Mouse (Mus musculus) heart, embryonic 16.5 days (tissue): ENCODE measurements at regions not wholly inside any gene's neighbourhood (a gene's known extent, or its start where the extent isn't known, plus 50 kb on each side); places are given as distances from the start of the nearest gene placed in this dataset.

Experiments
- ATAC-seq: fragments of 200-750 bp; cut with Nextera tagmentation; replicated peaks from 2 replicates; pipeline ENCODE4 v1.8.0; 2017; ENCODE audit warnings: moderate number of reproducible peaks; ENCODE audit not compliant: insufficient read depth, low FRiP score; ENCODE audit errors: extremely low read depth
- H3K27ac ChIP-seq: fragments of 300-500 bp; sonication (generic); 2 replicates; pipeline ENCODE4 v1.5.1; 2014; ENCODE audit warnings: mild to moderate bottlenecking, low read length, control low read depth, moderate library complexity
- H3K27me3 ChIP-seq: fragments of 300-500 bp; sonication (generic); 2 replicates; pipeline ENCODE4 v1.6.1; 2014; ENCODE audit warnings: low read length, mixed read lengths; ENCODE audit not compliant: control insufficient read depth, insufficient read depth
- H3K36me3 ChIP-seq: fragments of 300-500 bp; sonication (generic); 2 replicates; pipeline ENCODE4 v1.6.1; 2014; ENCODE audit not compliant: control insufficient read depth, insufficient read depth
- H3K4me1 ChIP-seq: fragments of 300-500 bp; sonication (generic); 2 replicates; pipeline ENCODE4 v1.6.1; 2014; ENCODE audit warnings: low read length, mixed read lengths; ENCODE audit not compliant: control insufficient read depth, insufficient read depth
- H3K4me2 ChIP-seq: fragments of 300-500 bp; sonication (generic); 2 replicates; pipeline ENCODE4 v1.6.1; 2014; ENCODE audit warnings: low read depth, mild to moderate bottlenecking, control low read depth, low read length
- H3K4me3 ChIP-seq: fragments of 300-500 bp; sonication (generic); 2 replicates; pipeline ENCODE4 v1.5.1; 2014; ENCODE audit warnings: mild to moderate bottlenecking, control low read depth, low read length
- H3K9ac ChIP-seq: fragments of 300-500 bp; sonication (generic); 2 replicates; pipeline ENCODE4 v1.6.1; 2014; ENCODE audit warnings: low read length, control low read depth
- H3K9me3 ChIP-seq: fragments of 300-500 bp; sonication (generic); replicated peaks from 2 replicates; pipeline ENCODE4 v1.6.1; 2016; ENCODE audit warnings: low read length; ENCODE audit not compliant: control insufficient read depth
- WGBS: fragments of 180-500 bp; shearing (Covaris S2); extraction: QIAGEN DNeasy Blood & Tissue Kit; methylation state at CpG from one replicate; pipeline ENCODE4 v1.1.7; 2014; 5-methylcytosine and 5-hydroxymethylcytosine counted together

- H3K36me3 ChIP-seq: no peaks in the 10 kb centered on the region
- no peak overlapping the region for H3K9ac ChIP-seq
- no peaks in the 10 kb centered on the region for H3K27me3 ChIP-seq
- no peaks in the 10 kb centered on the region for H3K4me1 ChIP-seq
- no peak overlapping the region for H3K4me2 ChIP-seq
- H3K4me3 ChIP-seq: no peak overlapping the region
- WGBS: 84% methylated on average over 5 of the region's 5 CpGs
- no peak overlapping the region for H3K27ac ChIP-seq
- ATAC-seq: no peak
- H3K9me3 ChIP-seq: no peaks in the 10 kb centered on the region
These were observed 183.4 kb upstream of the Rag2 start for GRCm38 (mm10) chr2:101441081-101441630.

- no peak for ATAC-seq
These were observed 168.9 kb upstream of the Rag2 start for GRCm38 (mm10) chr2:101455591-101455990.

GRCm38 (mm10) chr2:101458959-101459358 is 165.6 kb upstream of the Rag2 start:
- no peaks in the 10 kb centered on the region for H3K36me3 ChIP-seq
- no peak overlapping the region for H3K27ac ChIP-seq
- H3K9ac ChIP-seq: no peak overlapping the region
- H3K4me2 ChIP-seq: no peak overlapping the region
- no peaks in the 10 kb centered on the region for H3K27me3 ChIP-seq
- WGBS: 94% methylated on average over 1 of the region's 1 CpGs
- no peaks in the 10 kb centered on the region for H3K4me1 ChIP-seq
- H3K4me3 ChIP-seq: no peak overlapping the region
- ATAC-seq: no peak
- H3K9me3 ChIP-seq: no peaks in the 10 kb centered on the region

More at GRCm38 (mm10) chr2:101455591-101455990, 168.9 kb upstream of the Rag2 start:
- Histone ChIP-seq H3K9me3 (no peaks in the 10 kb centered on the region), H3K27me3 (no peaks in the 10 kb centered on the region), H3K4me2 (no peak overlapping the region), H3K9ac (no peak overlapping the region), H3K4me1 (no peaks in the 10 kb centered on the region), H3K4me3 (no peak overlapping the region), H3K36me3 (no peaks in the 10 kb centered on the region), H3K27ac (no peak overlapping the region)
- 63% methylated on average over 5 of the region's 5 CpGs for WGBS

GRCm38 (mm10) chr2:101462450-101462849 is 162.1 kb upstream of the Rag2 start:
- Histone ChIP-seq H3K27ac (no peak overlapping the region), H3K4me1 (no peaks in the 10 kb centered on the region), H3K9me3 (no peaks in the 10 kb centered on the region), H3K27me3 (no peaks in the 10 kb centered on the region), H3K4me2 (no peak overlapping the region), H3K9ac (no peak overlapping the region), H3K4me3 (no peak overlapping the region), H3K36me3 (no peaks in the 10 kb centered on the region)
- no peak for ATAC-seq
- 87% methylated on average over 1 of the region's 1 CpGs for WGBS

GRCm38 (mm10) chr2:101464291-101465140 is 160.0 kb upstream of the Rag2 start:
- Histone ChIP-seq H3K9ac (no peak overlapping the region), H3K4me2 (no peak overlapping the region), H3K4me1 (no peaks in the 10 kb centered on the region), H3K4me3 (no peak overlapping the region), H3K36me3 (no peaks in the 10 kb centered on the region), H3K27ac (no peak overlapping the region), H3K27me3 (no peaks in the 10 kb centered on the region), H3K9me3 (no peaks in the 10 kb centered on the region)
- no peak for ATAC-seq
- 61% methylated on average over 9 of the region's 9 CpGs for WGBS

- H3K27ac ChIP-seq: no peak overlapping the region
- no peak overlapping the region for H3K4me2 ChIP-seq
- H3K9ac ChIP-seq: no peak overlapping the region
- H3K4me3 ChIP-seq: no peak overlapping the region
- no peaks in the 10 kb centered on the region for H3K27me3 ChIP-seq
- WGBS: 71% methylated on average over 6 of the region's 6 CpGs
- no peak for ATAC-seq
- H3K9me3 ChIP-seq: no peaks in the 10 kb centered on the region
- no peaks in the 10 kb centered on the region for H3K4me1 ChIP-seq
- H3K36me3 ChIP-seq: no peaks in the 10 kb centered on the region
These were observed 153.9 kb upstream of the Rag2 start for GRCm38 (mm10) chr2:101470569-101471100.

GRCm38 (mm10) chr2:101472449-101473115 is 151.9 kb upstream of the Rag2 start:
- ATAC-seq: no peak
- H3K27ac ChIP-seq: no peak overlapping the region

GRCm38 (mm10) chr2:101473116-101473485 is 151.4 kb upstream of the Rag2 start:
- H3K4me3 ChIP-seq: no peak overlapping the region
- H3K9ac ChIP-seq: no peak overlapping the region
- no peaks in the 10 kb centered on the region for H3K9me3 ChIP-seq
- H3K36me3 ChIP-seq: no peaks in the 10 kb centered on the region
- H3K27ac ChIP-seq: no peak overlapping the region
- H3K4me2 ChIP-seq: no peak overlapping the region
- H3K4me1 ChIP-seq: no peaks in the 10 kb centered on the region
- H3K27me3 ChIP-seq: no peaks in the 10 kb centered on the region
- 86% methylated on average over 4 of the region's 4 CpGs for WGBS
- ATAC-seq: no peak

More at GRCm38 (mm10) chr2:101472449-101473115, 151.9 kb upstream of the Rag2 start:
- Histone ChIP-seq H3K36me3 (no peaks in the 10 kb centered on the region), H3K9me3 (no peaks in the 10 kb centered on the region), H3K4me2 (no peak overlapping the region), H3K27me3 (no peaks in the 10 kb centered on the region), H3K4me1 (no peaks in the 10 kb centered on the region), H3K4me3 (no peak overlapping the region), H3K9ac (no peak overlapping the region)
- WGBS: 31% methylated on average over 8 of the region's 8 CpGs

- Histone ChIP-seq H3K4me1 (no peaks in the 10 kb centered on the region), H3K27me3 (no peaks in the 10 kb centered on the region), H3K9me3 (no peaks in the 10 kb centered on the region), H3K9ac (no peak overlapping the region), H3K27ac (no peak overlapping the region), H3K4me2 (no peak overlapping the region), H3K36me3 (no peaks in the 10 kb centered on the region), H3K4me3 (no peak overlapping the region)
- ATAC-seq: no peak
- 71% methylated on average over 2 of the region's 2 CpGs for WGBS
These were observed 147.7 kb upstream of the Rag2 start for GRCm38 (mm10) chr2:101476862-101477261.
